ENCODE assay signal across 8 mouse cellular contexts in genomic region chr12:76255499-76255875, GRCm38 (mm10). TPM values are rescaled to one million over a fixed set of nuclear protein-coding genes. Genes with fewer than 3 reads are reported as not detected.
A peak's percentile ranks its signal among the peaks of the same experiment; 100 is the strongest.
DNase-seq lines count a peak whose midpoint lies in the region; ATAC-seq and TF ChIP-seq lines count a peak whose summit lies in the region.

No protein-coding gene starts in this region.

- 0 out of 2 replicates have a peak, but pooled peaks cover 4% of the 10 kb centered on the region for H3K4me1 ChIP-seq in neural tube, embryonic 11.5 days (ENCODE audit: control insufficient read depth, insufficient read depth, low read length)
- H3K4me1 ChIP-seq in embryonic fibroblast, embryonic 13.5 days (ENCODE audit: control insufficient read depth, insufficient read depth, low read length), result no peaks in the 10 kb centered on the region; the same call in 1 of the 2 replicates
- H3K4me1 ChIP-seq in intestine, embryonic 16.5 days (ENCODE audit: control insufficient read depth, insufficient read depth, low read length), result peaks cover 10% of the 10 kb centered on the region; the same call in 1 of the 2 replicates

- peak; percentile 70 for ATAC-seq in neural tube, embryonic 11.5 days (ENCODE audit: insufficient read depth, low FRiP score, low TSS enrichment)
- peak; percentile 53 for ATAC-seq in intestine, embryonic 16.5 days

- peaks cover 22% of the 10 kb centered on the region; the same call in 1 of the 2 replicates for H3K79me2 ChIP-seq in macrophage (ENCODE audit: inconsistent target)

- 0 out of 2 replicates have a peak overlapping the region, but pooled peaks have one; percentile 1 for H3K27ac ChIP-seq in neural tube, embryonic 11.5 days (ENCODE audit: low read depth, low read length)
- H3K27ac ChIP-seq in embryonic fibroblast, embryonic 13.5 days (ENCODE audit: insufficient read depth, low read length), result no peak overlapping the region
- H3K27ac ChIP-seq in intestine, embryonic 16.5 days (ENCODE audit: low read length), result peak overlapping the region; percentile 69
- peak overlapping the region; percentile 40; the same call in 1 of the 2 replicates for H3K27ac ChIP-seq in macrophage

- peak overlapping the region; percentile 61 for H3K9ac ChIP-seq in neural tube, embryonic 11.5 days (ENCODE audit: low read length)
- H3K9ac ChIP-seq in intestine, embryonic 16.5 days (ENCODE audit: low read depth, low read length), result peak overlapping the region; percentile 81

- peak overlapping the region; percentile 94 for H3K4me2 ChIP-seq in neural tube, embryonic 11.5 days (ENCODE audit: low read depth)
- H3K4me2 ChIP-seq in intestine, embryonic 16.5 days (ENCODE audit: low read depth, low read length), result peak overlapping the region; percentile 93

- TF ChIP-seq CTCF in embryonic fibroblast, embryonic 13.5 days (IDR thresholded peaks at IDR 0.05; ENCODE audit: borderline replicate concordance, insufficient read depth, low read length), result no peak

- H3K27me3 ChIP-seq in neural tube, embryonic 11.5 days (ENCODE audit: control insufficient read depth, insufficient read depth, low read length), result no peaks in the 10 kb centered on the region
- H3K27me3 ChIP-seq in intestine, embryonic 16.5 days (replicated peaks; ENCODE audit: control insufficient read depth, insufficient read depth, low read length), result no peaks in the 10 kb centered on the region

- no peak for TF ChIP-seq POLR2A in embryonic fibroblast, embryonic 13.5 days (IDR thresholded peaks at IDR 0.05; ENCODE audit: low read depth, low read length)

- H3K9me3 ChIP-seq in neural tube, embryonic 11.5 days (ENCODE audit: control insufficient read depth, low read length), result no peaks in the 10 kb centered on the region
- no peaks in the 10 kb centered on the region for H3K9me3 ChIP-seq in intestine, embryonic 16.5 days (ENCODE audit: control insufficient read depth, low read length)

- H3K36me3 ChIP-seq in neural tube, embryonic 11.5 days (ENCODE audit: control insufficient read depth, insufficient read depth, low read length), result no peaks in the 10 kb centered on the region
- no peaks in the 10 kb centered on the region for H3K36me3 ChIP-seq in intestine, embryonic 16.5 days (ENCODE audit: control insufficient read depth, insufficient read depth, low read length)
- H3K36me3 ChIP-seq in macrophage (ENCODE audit: inconsistent target), result no peaks in the 10 kb centered on the region

- WGBS in neural tube, embryonic 11.5 days, result 0% methylated on average over 11 of the region's 11 CpGs
- WGBS in intestine, embryonic 16.5 days, result under 1% methylated on average over 11 of the region's 11 CpGs
- 1% methylated on average over 11 of the region's 11 CpGs for WGBS in macrophage (ENCODE audit: missing documents)

- DNase-seq in neural tube, embryonic 11.5 days (ENCODE audit: low spot score), result no peak
- DNase-seq in neural tube, embryonic 10.5 days (ENCODE audit: extremely low spot score, low spot score), result no peak
- DNase-seq in right cerebral cortex, postnatal 10 days (ENCODE audit: low spot score in 2 of 2), result no peak
- no peak for DNase-seq in layer of hippocampus, postnatal 36 days
- DNase-seq in spleen, postnatal 10 days (ENCODE audit: low spot score in 2 of 2), result no peak

- peak overlapping the region; percentile 56 for H3K4me3 ChIP-seq in neural tube, embryonic 11.5 days (ENCODE audit: low read depth, low read length)
- H3K4me3 ChIP-seq in embryonic fibroblast, embryonic 13.5 days (ENCODE audit: insufficient read depth, low read length), result peak overlapping the region; percentile 70
- H3K4me3 ChIP-seq in intestine, embryonic 16.5 days (ENCODE audit: low read length), result peak overlapping the region; percentile 73
- peak overlapping the region; percentile 82 for H3K4me3 ChIP-seq in macrophage (ENCODE audit: inconsistent target)

RNA-seq across cellular contexts. Expression of gene Mthfd1, which starts 0.4 kb away (rescaled TPM):
- polyA plus RNA-seq in neural tube, embryonic 11.5 days (2014; fragmentation: Nextera tagmentation; extraction: Ambion mirVana), result 55.4 and 60.8 TPM in 2 replicates
- 30.9 and 38.6 TPM in 2 replicates for polyA plus RNA-seq in embryonic fibroblast, embryonic 13.5 days (2011; ENCODE audit: insufficient read length, low read depth, missing spikeins)
- polyA plus RNA-seq in intestine, embryonic 16.5 days (2015; fragmentation: Nextera tagmentation; extraction: Ambion mirVana), result 93.6 and 98.8 TPM in 2 replicates
- total RNA-seq in macrophage (2018; cell fraction: chromatin; rRNA removed), result 10 to 100 TPM in 18 of 26 experiments, 1 to 10 TPM in 8; 1.4 to 46.9 (median 23.7) TPM
- 10 to 100 TPM in 23 of 26 experiments, 1 to 10 TPM in 3; 8.2 to 17.4 (median 13.3) TPM for total RNA-seq in macrophage (2018; cell fraction: cytosol; rRNA removed)
- total RNA-seq in macrophage (2018; cell fraction: nucleus; rRNA removed), result 10 to 100 TPM in 14 of 26 experiments, 1 to 10 TPM in 12; 3.1 to 39.3 (median 10.6) TPM
- 11.3 to 39.1 TPM (median 14.9 TPM) in 3 replicates for polyA plus RNA-seq in macrophage (2018)
- 10 to 100 TPM; 46.1 to 47.3 TPM for total RNA-seq in layer of hippocampus, postnatal 36 days (2021)

RNA-seq across cellular contexts. Expression of gene Tex21, which starts 8.9 kb away (rescaled TPM):
- polyA plus RNA-seq in neural tube, embryonic 11.5 days (2014; fragmentation: Nextera tagmentation; extraction: Ambion mirVana), result not detected in 2 replicates
- polyA plus RNA-seq in embryonic fibroblast, embryonic 13.5 days (2011; ENCODE audit: insufficient read length, low read depth, missing spikeins), result not detected in 2 replicates
- polyA plus RNA-seq in intestine, embryonic 16.5 days (2015; fragmentation: Nextera tagmentation; extraction: Ambion mirVana), result 0.06 TPM in 1 of 2 replicates, not detected in the other
- not detected for total RNA-seq in macrophage (2018; cell fraction: chromatin; rRNA removed)
- not detected for total RNA-seq in macrophage (2018; cell fraction: cytosol; rRNA removed)
- not detected for total RNA-seq in macrophage (2018; cell fraction: nucleus; rRNA removed)
- polyA plus RNA-seq in macrophage (2018), result not detected in 3 replicates
- total RNA-seq in layer of hippocampus, postnatal 36 days (2021), result not detected
